Mouse (Mus musculus): ENCODE results near the gene Tomm40. TPM values are rescaled to one million over a fixed set of nuclear protein-coding genes. Genes with fewer than 3 reads are reported as not detected.

Gene Tomm40
- total RNA-seq, 1 experiment from 2014 or later = 24.2 TPM

- ATAC-seq (replicated peaks; ENCODE audit: insufficient number of reproducible peaks, low FRiP score, low TSS enrichment, poor library complexity, severe bottlenecking) = no peak
Observed at GRCm38 (mm10) chr7:19746426-19747201, 31.4 kb upstream of the Tomm40 start.

DNA sequence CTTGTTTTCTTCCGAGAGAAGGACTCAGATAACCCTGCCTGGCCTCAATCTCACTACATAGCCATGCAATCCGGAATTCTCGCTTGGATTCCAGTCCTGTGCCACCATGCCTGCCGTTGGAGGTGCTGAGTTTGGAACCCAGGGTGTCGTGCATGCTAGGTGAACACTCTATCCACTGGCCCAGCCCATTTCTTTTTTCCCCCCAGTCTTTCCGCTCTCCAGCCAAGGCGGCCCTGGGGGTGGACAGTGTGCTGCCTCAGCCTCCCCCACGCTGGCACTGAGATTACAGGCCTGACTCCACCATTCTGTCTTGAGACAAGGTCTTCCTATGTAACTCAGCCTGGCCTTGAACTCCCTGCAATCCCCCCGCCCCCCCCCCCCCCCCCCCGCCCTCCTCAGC lies 30.7 kb upstream of the Tomm40 start:
- no peak for ATAC-seq (replicated peaks; ENCODE audit: insufficient number of reproducible peaks, low FRiP score, low TSS enrichment, poor library complexity, severe bottlenecking)

GRCm38 (mm10) chr7:19744590-19745385 lies 29.6 kb upstream of the Tomm40 start:
- ATAC-seq (replicated peaks; ENCODE audit: insufficient number of reproducible peaks, low FRiP score, low TSS enrichment, poor library complexity, severe bottlenecking) = no peak

GRCm38 (mm10) chr7:19743791-19744190 lies 28.6 kb upstream of the Tomm40 start:
- ATAC-seq (replicated peaks; ENCODE audit: insufficient number of reproducible peaks, low FRiP score, low TSS enrichment, poor library complexity, severe bottlenecking) = no peak

GRCm38 (mm10) chr7:19742468-19742867 lies 27.2 kb upstream of the Tomm40 start:
- no peak for ATAC-seq (replicated peaks; ENCODE audit: insufficient number of reproducible peaks, low FRiP score, low TSS enrichment, poor library complexity, severe bottlenecking)

- ATAC-seq (replicated peaks; ENCODE audit: insufficient number of reproducible peaks, low FRiP score, low TSS enrichment, poor library complexity, severe bottlenecking) = no peak
Observed at GRCm38 (mm10) chr7:19741329-19742031, 26.2 kb upstream of the Tomm40 start.

DNA sequence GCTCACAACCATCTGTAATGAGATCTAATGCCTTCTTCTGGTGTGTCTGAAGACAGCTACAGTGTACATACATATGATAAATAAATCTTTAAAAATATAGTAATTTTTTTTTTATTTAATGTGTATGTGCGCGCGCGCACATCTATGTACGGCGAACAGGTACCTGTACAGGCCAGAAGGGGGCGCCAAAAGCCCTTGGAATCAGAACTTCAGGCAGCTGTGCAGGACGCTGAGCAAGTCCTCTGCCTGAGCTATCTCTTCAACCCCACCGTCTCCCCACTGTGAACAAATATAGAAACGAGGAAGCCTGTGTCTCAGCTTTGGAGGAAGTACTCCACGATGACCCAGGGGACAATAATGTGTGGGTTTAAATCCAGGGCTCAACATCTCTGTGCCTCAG lies 25.0 kb upstream of the Tomm40 start:
- no peak for ATAC-seq (replicated peaks; ENCODE audit: insufficient number of reproducible peaks, low FRiP score, low TSS enrichment, poor library complexity, severe bottlenecking)

GRCm38 (mm10) chr7:19738771-19739170 lies 23.5 kb upstream of the Tomm40 start:
- ATAC-seq (replicated peaks; ENCODE audit: insufficient number of reproducible peaks, low FRiP score, low TSS enrichment, poor library complexity, severe bottlenecking) = no peak

- ATAC-seq (replicated peaks; ENCODE audit: insufficient number of reproducible peaks, low FRiP score, low TSS enrichment, poor library complexity, severe bottlenecking) = no peak
Observed at GRCm38 (mm10) chr7:19736389-19737057, 21.3 kb upstream of the Tomm40 start.

DNA sequence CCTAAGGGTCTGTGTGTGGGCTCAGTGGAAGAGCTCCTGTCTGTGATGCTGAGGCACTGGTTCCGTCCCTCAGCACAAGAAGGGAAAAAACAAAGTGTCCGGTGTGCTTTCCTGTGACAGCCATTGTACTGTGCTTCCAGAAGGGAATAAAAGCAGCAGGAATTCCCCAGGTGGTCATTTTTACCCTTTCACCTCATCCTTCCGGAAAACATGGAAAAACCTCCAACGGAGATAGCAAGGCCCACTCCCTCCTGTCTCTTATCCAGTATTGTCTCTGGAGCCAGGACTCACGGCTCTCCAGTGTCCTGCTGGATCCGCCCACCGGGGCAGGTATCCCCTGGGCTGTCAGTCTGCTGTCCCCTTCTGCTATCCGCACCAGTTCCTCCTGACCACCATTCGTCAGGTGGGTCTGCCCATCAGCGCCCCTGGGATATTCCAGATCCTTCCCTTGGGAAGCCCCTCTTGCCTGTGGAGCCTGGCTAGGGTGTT lies 19.0 kb upstream of the Tomm40 start:
- no peak for ATAC-seq (replicated peaks; ENCODE audit: insufficient number of reproducible peaks, low FRiP score, low TSS enrichment, poor library complexity, severe bottlenecking)

GRCm38 (mm10) chr7:19726541-19726940 lies 11.3 kb upstream of the Tomm40 start:
- no peak for ATAC-seq (replicated peaks; ENCODE audit: insufficient number of reproducible peaks, low FRiP score, low TSS enrichment, poor library complexity, severe bottlenecking)

DNA sequence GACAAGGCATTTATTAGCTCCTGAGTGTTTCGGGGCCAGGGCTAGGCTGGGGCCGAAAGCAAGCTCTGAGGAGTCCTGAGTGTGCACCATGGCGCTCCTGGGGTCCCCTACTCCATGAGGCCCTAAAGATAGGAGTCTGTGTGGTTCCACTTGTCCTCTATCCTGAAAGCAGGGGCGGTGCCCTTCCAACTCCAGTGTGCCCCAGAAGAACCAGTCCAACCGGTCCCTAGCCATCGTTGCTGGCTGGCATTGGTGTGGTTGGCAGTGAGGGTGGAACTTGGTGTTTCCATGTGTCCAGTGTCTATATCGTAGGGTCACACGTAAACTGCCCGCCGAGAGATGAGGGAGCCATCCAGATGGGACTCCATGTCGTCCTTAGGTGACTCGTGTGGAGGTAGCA lies 8.9 kb upstream of the Tomm40 start:
- ATAC-seq (replicated peaks; ENCODE audit: insufficient number of reproducible peaks, low FRiP score, low TSS enrichment, poor library complexity, severe bottlenecking) = no peak

DNA sequence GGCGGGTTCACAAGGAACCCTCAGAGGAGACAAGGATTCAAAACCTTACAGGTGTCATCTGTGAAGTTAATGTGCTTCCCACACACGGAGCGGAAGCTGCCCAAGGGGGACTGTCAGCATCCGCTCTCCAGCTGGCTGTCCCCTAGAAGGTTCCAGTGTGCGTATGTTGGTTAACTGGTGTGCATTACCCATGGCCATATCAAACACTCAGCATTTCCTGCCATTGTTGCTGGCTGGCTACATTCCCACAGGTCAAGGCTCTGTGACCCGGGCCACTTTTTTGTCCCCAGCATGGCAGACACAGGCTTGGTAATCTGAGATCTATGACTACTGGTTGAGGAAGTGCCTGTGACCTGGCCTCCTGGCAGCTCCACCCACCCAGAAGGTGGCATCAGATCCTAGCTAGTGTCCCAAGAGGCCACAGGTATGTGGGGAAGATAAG lies 7.5 kb upstream of the Tomm40 start:
- ATAC-seq (replicated peaks; ENCODE audit: insufficient number of reproducible peaks, low FRiP score, low TSS enrichment, poor library complexity, severe bottlenecking) = no peak

DNA sequence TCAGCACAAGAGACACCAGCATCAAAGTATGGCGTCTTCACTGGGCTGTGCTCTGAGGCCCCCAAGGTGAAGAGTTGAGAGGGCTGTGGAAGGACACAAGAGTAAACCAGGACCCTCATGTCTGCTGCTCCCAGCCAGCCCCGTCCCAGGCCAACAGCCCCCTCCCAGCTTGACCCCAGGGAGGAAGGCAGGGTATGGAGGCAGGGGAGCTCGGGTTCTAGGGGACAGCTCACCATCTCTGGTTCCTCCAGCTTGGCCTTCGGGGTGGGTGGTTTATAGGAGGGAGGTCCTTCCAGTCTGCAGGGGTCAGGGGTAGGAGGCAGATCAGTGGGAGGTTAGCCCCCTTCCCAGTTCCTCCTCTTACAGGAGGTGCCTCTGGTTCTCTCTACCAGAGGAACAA lies 4.0 kb upstream of the Tomm40 start:
- no peak for ATAC-seq (replicated peaks; ENCODE audit: insufficient number of reproducible peaks, low FRiP score, low TSS enrichment, poor library complexity, severe bottlenecking)

GRCm38 (mm10) chr7:19718297-19718952 lies 3.2 kb upstream of the Tomm40 start:
- ATAC-seq (replicated peaks; ENCODE audit: insufficient number of reproducible peaks, low FRiP score, low TSS enrichment, poor library complexity, severe bottlenecking) = no peak

DNA sequence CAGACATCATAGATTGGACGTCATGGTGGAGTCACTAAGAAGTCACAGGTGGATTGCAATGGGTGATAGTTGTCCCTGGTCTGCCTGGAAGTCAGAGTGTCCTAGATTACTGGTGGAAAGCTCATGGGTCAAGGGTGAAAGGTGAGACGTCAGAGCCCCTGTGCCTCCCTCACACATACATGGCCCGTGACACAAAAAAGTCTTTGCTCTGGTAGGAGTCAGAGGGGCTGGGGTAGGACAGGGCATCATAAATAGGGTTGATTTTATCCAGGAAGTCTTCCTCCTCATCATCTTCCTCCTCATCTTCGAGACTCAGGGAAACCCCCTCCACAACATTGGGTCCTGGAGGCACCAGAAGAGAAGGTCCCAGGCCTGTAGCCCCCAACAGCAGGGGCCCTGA lies 2.1 kb upstream of the Tomm40 start:
- no peak for ATAC-seq (replicated peaks; ENCODE audit: insufficient number of reproducible peaks, low FRiP score, low TSS enrichment, poor library complexity, severe bottlenecking)

- no peak for ATAC-seq (replicated peaks; ENCODE audit: insufficient number of reproducible peaks, low FRiP score, low TSS enrichment, poor library complexity, severe bottlenecking)
Observed at GRCm38 (mm10) chr7:19716822-19717221, 1.6 kb upstream of the Tomm40 start.

- no peak; the same call in 1 of the 2 replicates for ATAC-seq (replicated peaks; ENCODE audit: insufficient number of reproducible peaks, low FRiP score, low TSS enrichment, poor library complexity, severe bottlenecking)
Observed at GRCm38 (mm10) chr7:19716055-19716682, 931 bp upstream of the Tomm40 start.

Data from monocyte, adult 5-6 weeks (primary cell).